Mouse (Mus musculus): Measurements from ENCODE around the gene Scd2. TPM values are rescaled to one million over a fixed set of nuclear protein-coding genes. Genes with fewer than 3 reads are reported as not detected.
"Not testable (repeated sequence)": the region's sequence is repeated elsewhere in the genome, so short reads cannot be mapped to it uniquely, and the experiment has no call there.

Gene Scd2
- total and polyA plus RNA-seq, 2 experiments = 2.2 to 2.9 TPM

DNA sequence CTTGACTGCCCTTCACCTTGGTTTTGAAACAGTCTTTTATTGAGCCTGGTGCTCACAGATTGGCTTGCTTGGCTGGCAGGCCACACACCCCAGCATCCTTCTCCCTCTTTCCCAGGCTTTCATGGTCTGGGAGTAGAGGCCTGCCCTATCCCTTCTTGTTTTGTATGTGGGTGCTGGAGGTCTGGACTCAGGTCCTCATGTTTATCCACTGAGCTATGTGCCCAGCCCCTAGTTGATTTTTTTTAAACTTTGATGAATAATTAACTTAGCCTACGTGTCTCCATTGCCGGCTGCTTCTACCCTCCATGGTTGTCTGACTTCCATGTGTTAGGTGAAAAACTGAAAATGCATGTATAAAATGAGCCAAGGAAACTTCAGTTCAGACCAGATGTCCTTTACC, 36.1 kb downstream of the Scd2 start:
- no peak for DNase-seq (ENCODE audit: extremely low read depth, low read depth, low spot score)
- WGBS = 68% methylated on average over 2 of the region's 2 CpGs
- Histone ChIP-seq H3K79me2 (ENCODE audit: control insufficient read depth, insufficient read depth, low read length) (no peaks in the 10 kb centered on the region), H3K4me3 (ENCODE audit: insufficient read depth, low read depth, low read length) (no peak overlapping the region), H3K36me3 (ENCODE audit: control insufficient read depth, insufficient read depth, low read length) (no peaks in the 10 kb centered on the region), H3K27me3 (ENCODE audit: control insufficient read depth, insufficient read depth, low read length) (peaks cover 10% of the 10 kb centered on the region; the same call in 1 of the 2 replicates), H3K4me1 (ENCODE audit: control insufficient read depth, insufficient read depth, low read length) (no peaks in the 10 kb centered on the region), H3K27ac (replicated peaks; ENCODE audit: insufficient read depth, low read depth, low read length) (no peak overlapping the region), H3K9ac (ENCODE audit: low read depth, low read length) (no peak overlapping the region)
- TF ChIP-seq POLR2A (IDR thresholded peaks at IDR 0.05; ENCODE audit: extremely low read depth, insufficient read depth, low read length) (no peak), CTCF (IDR thresholded peaks at IDR 0.05; ENCODE audit: low read depth, low read length) (no peak)

- not testable (repeated sequence) for DNase-seq (ENCODE audit: extremely low read depth, low read depth, low spot score); H3K4me3 ChIP-seq (ENCODE audit: insufficient read depth, low read depth, low read length); H3K4me1 ChIP-seq (ENCODE audit: control insufficient read depth, insufficient read depth, low read length); H3K27me3 ChIP-seq (ENCODE audit: control insufficient read depth, insufficient read depth, low read length); H3K27ac ChIP-seq (replicated peaks; ENCODE audit: insufficient read depth, low read depth, low read length); H3K79me2 ChIP-seq (ENCODE audit: control insufficient read depth, insufficient read depth, low read length); H3K9ac ChIP-seq (ENCODE audit: low read depth, low read length); H3K36me3 ChIP-seq (ENCODE audit: control insufficient read depth, insufficient read depth, low read length)
- 98% methylated on average over 1 of the region's 1 CpGs for WGBS
Measured at GRCm38 (mm10) chr19:44331128-44331527, 37.7 kb downstream of the Scd2 start.

GRCm38 (mm10) chr19:44331911-44332310, 38.4 kb downstream of the Scd2 start:
- Histone ChIP-seq H3K27ac (replicated peaks; ENCODE audit: insufficient read depth, low read depth, low read length) (no peak overlapping the region), H3K4me3 (ENCODE audit: insufficient read depth, low read depth, low read length) (no peak overlapping the region), H3K79me2 (ENCODE audit: control insufficient read depth, insufficient read depth, low read length) (no peaks in the 10 kb centered on the region), H3K4me1 (ENCODE audit: control insufficient read depth, insufficient read depth, low read length) (no peaks in the 10 kb centered on the region), H3K27me3 (ENCODE audit: control insufficient read depth, insufficient read depth, low read length) (peaks cover 10% of the 10 kb centered on the region; the same call in 1 of the 2 replicates), H3K9ac (ENCODE audit: low read depth, low read length) (no peak overlapping the region), H3K36me3 (ENCODE audit: control insufficient read depth, insufficient read depth, low read length) (no peaks in the 10 kb centered on the region)
- WGBS = 80% methylated on average over 5 of the region's 5 CpGs
- TF ChIP-seq CTCF (IDR thresholded peaks at IDR 0.05; ENCODE audit: low read depth, low read length) (no peak), POLR2A (IDR thresholded peaks at IDR 0.05; ENCODE audit: extremely low read depth, insufficient read depth, low read length) (no peak)
- no peak for DNase-seq (ENCODE audit: extremely low read depth, low read depth, low spot score)

DNA sequence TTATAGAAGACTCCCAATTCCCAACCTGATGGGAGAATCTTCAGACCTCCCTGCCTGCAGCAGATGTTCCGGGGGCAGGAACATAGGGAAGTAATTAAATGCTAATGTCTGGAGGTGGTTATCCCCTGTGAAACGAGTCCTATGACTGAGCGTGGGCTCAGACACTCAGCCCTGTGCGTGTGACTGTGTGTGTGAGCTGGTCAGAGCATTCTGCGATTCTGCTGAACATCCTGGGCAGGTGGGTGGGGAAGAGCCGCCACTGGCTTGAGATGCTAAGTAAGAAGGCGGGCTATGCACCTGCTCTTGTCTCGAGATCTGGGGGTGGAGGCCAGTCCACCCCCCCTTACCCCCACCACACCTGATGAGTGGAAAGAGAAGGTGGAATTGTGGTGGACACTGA, 38.9 kb downstream of the Scd2 start:
- no peak overlapping the region for H3K27ac ChIP-seq (replicated peaks; ENCODE audit: insufficient read depth, low read depth, low read length)
- no peaks in the 10 kb centered on the region for H3K36me3 ChIP-seq (ENCODE audit: control insufficient read depth, insufficient read depth, low read length)

GRCm38 (mm10) chr19:44332833-44333623, 39.6 kb downstream of the Scd2 start, which contains the start of gene Scd4:
Gene Scd4 (plus strand): TSS chr19:44333092.
- no peak for TF ChIP-seq POLR2A (IDR thresholded peaks at IDR 0.05; ENCODE audit: extremely low read depth, insufficient read depth, low read length)
- TF ChIP-seq CTCF (IDR thresholded peaks at IDR 0.05; ENCODE audit: low read depth, low read length) = no peak
- H3K36me3 ChIP-seq (ENCODE audit: control insufficient read depth, insufficient read depth, low read length) = no peaks in the 10 kb centered on the region
- H3K4me1 ChIP-seq (ENCODE audit: control insufficient read depth, insufficient read depth, low read length) = no peaks in the 10 kb centered on the region
- no peak within 1 kb of the TSS for H3K27ac ChIP-seq (replicated peaks; ENCODE audit: insufficient read depth, low read depth, low read length)
- 79% methylated on average over 10 of the region's 10 CpGs for WGBS
- no peak for DNase-seq (ENCODE audit: extremely low read depth, low read depth, low spot score)
- peaks cover 10% of the 10 kb centered on the region; the same call in 1 of the 2 replicates for H3K27me3 ChIP-seq (ENCODE audit: control insufficient read depth, insufficient read depth, low read length)
- H3K4me3 ChIP-seq (ENCODE audit: insufficient read depth, low read depth, low read length) = no peak within 1 kb of the TSS
- no peaks in the 10 kb centered on the region for H3K79me2 ChIP-seq (ENCODE audit: control insufficient read depth, insufficient read depth, low read length)
- no peak within 1 kb of the TSS for H3K9ac ChIP-seq (ENCODE audit: low read depth, low read length)

More for the DNA sequence above, 38.9 kb downstream of the Scd2 start:
- Histone ChIP-seq H3K4me3 (ENCODE audit: insufficient read depth, low read depth, low read length) (no peak overlapping the region), H3K9ac (ENCODE audit: low read depth, low read length) (no peak overlapping the region), H3K4me1 (ENCODE audit: control insufficient read depth, insufficient read depth, low read length) (no peaks in the 10 kb centered on the region), H3K27me3 (ENCODE audit: control insufficient read depth, insufficient read depth, low read length) (peaks cover 10% of the 10 kb centered on the region; the same call in 1 of the 2 replicates), H3K79me2 (ENCODE audit: control insufficient read depth, insufficient read depth, low read length) (no peaks in the 10 kb centered on the region)
- DNase-seq (ENCODE audit: extremely low read depth, low read depth, low spot score) = no peak
- TF ChIP-seq POLR2A (IDR thresholded peaks at IDR 0.05; ENCODE audit: extremely low read depth, insufficient read depth, low read length) (no peak), CTCF (IDR thresholded peaks at IDR 0.05; ENCODE audit: low read depth, low read length) (no peak)
- 87% methylated on average over 8 of the region's 8 CpGs for WGBS

DNA sequence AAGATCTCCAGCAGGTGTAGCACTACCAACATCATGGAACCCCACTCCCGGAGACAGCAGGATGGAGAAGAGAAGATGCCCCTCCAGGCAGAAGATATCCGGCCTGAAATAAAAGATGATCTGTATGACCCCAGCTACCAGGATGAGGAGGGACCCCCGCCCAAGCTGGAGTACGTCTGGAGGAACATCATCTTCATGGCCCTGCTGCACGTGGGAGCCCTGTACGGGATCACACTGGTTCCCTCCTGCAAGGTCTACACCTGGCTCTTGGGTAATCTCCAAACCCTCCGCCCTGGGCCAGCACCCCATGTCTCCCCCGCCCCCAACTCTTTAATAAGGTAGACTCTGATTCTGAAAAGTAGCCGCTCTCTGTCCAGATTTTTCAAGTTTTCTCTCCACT, 40.5 kb downstream of the Scd2 start:
- Histone ChIP-seq H3K4me1 (ENCODE audit: control insufficient read depth, insufficient read depth, low read length) (no peaks in the 10 kb centered on the region), H3K27me3 (ENCODE audit: control insufficient read depth, insufficient read depth, low read length) (peaks cover 10% of the 10 kb centered on the region; the same call in 1 of the 2 replicates), H3K79me2 (ENCODE audit: control insufficient read depth, insufficient read depth, low read length) (no peaks in the 10 kb centered on the region), H3K36me3 (ENCODE audit: control insufficient read depth, insufficient read depth, low read length) (no peaks in the 10 kb centered on the region), H3K9ac (ENCODE audit: low read depth, low read length) (no peak overlapping the region), H3K27ac (replicated peaks; ENCODE audit: insufficient read depth, low read depth, low read length) (no peak overlapping the region), H3K4me3 (ENCODE audit: insufficient read depth, low read depth, low read length) (no peak overlapping the region)
- 91% methylated on average over 9 of the region's 9 CpGs for WGBS
- no peak for DNase-seq (ENCODE audit: extremely low read depth, low read depth, low spot score)
- TF ChIP-seq POLR2A (IDR thresholded peaks at IDR 0.05; ENCODE audit: extremely low read depth, insufficient read depth, low read length) = no peak
- TF ChIP-seq CTCF (IDR thresholded peaks at IDR 0.05; ENCODE audit: low read depth, low read length) = no peak

Measured in liver, adult 2 months (tissue).